Mouse (Mus musculus) cerebellum, adult 2 months (tissue): ENCODE results near the gene Adamts18.

Experiments used
- CTCF ChIP-seq: fragments of 200-500 bp; IDR thresholded peaks from 2 replicates; pipeline ENCODE4 v1.5.1; 2011; ENCODE audit warnings: low read depth, mild to moderate bottlenecking, control low read depth, low read length, moderate library complexity, borderline replicate concordance; ENCODE audit not compliant: insufficient read depth
- POLR2A ChIP-seq: fragments of 200-500 bp; IDR thresholded peaks from 2 replicates; pipeline ENCODE4 v1.6.1; 2011; ENCODE audit warnings: low read length, control low read depth, borderline replicate concordance; ENCODE audit not compliant: insufficient read depth

DNA sequence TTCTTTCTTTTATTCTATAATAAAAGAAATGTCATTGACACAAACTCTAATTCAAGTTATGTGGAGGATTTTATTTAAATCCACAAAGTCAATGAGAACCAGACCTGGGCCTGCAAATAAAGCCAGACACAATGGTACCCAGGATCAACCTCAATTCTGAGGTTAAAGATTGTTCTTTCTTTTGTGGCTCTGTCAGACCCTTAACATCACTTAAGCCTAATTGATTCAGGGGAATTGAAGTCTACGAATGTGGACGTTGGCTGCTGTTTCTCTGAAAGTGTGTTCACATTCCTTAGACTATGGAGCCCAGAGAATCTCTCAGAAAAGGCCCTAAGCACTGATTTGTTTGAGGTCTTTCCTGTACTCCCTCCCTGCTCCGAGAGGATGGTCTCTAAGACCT, 175.2 kb downstream of the Adamts18 start:
- TF ChIP-seq POLR2A (no peak), CTCF (no peak)
